Mouse (Mus musculus): ENCODE measurements around the gene 9530077C05Rik. TPM values are rescaled to one million over a fixed set of nuclear protein-coding genes. Genes with fewer than 3 reads are reported as not detected.

9530077C05Rik gene
- 2.0 and 3.1 TPM in 2 replicates for polyA plus RNA-seq (2015; fragmentation: Nextera tagmentation; extraction: Ambion mirVana)

DNA sequence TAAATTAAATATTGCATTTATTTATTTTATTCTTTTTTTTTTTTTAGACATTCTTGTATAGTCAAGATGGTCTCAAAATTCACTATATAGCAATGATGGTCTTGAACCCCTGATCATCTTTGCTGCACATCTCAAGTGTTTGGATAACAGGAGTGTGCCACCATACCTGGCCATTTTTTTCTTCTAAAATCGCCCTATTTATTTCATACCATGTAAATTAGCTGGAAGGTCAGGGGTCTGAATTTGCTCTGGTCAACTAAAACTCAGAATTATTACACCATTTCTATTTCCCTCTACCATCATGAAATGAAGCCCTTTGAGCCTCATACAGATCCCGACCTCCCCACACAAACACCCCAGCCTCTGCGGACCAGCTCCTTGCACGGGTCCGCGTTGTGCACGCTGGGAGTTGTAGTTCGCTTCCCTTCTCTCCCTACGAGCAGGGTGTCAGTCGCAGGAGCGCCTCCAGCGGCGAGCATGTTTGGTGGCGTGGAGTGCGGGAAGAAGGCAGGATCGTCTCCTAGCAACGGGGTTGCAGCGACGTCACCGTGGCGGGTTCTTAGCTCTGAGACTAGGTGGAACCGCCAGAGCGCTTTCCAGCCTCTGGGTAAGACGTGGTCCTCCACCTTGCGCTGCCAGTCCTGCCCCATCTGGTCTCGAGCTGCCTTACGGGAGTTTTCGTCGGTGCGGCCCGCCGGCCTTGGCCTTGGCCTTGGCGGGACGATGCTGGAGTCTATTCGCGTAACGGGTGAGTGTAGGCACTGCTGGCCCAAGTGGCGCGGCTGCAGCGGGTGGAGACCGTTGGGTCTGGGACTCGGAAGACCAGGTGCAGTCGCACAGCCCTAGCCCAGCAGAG lies at the start of gene 9530077C05Rik:
Gene 9530077C05Rik (plus strand): TSS at position 512 of the 856 bp plus-strand sequence.
- no peaks in the 10 kb centered on the region for H3K27me3 ChIP-seq
- H3K27ac ChIP-seq, result no peak within 1 kb of the TSS
- H3K4me2 ChIP-seq, result peak within 1 kb of the TSS; percentile 85
- peak; percentile 96 for ATAC-seq (replicated peaks; ENCODE audit: insufficient number of reproducible peaks, insufficient read depth, low FRiP score, low read depth)
- H3K4me3 ChIP-seq, result peak within 1 kb of the TSS; percentile 57
- under 1% methylated on average over 43 of the region's 43 CpGs for WGBS
- no peaks in the 10 kb centered on the region for H3K9me3 ChIP-seq (replicated peaks)
- H3K36me3 ChIP-seq, result no peaks in the 10 kb centered on the region
- H3K9ac ChIP-seq, result peak within 1 kb of the TSS; percentile 53
- peaks cover 2% of the 10 kb centered on the region; the same call in 1 of the 2 replicates for H3K4me1 ChIP-seq (replicated peaks)

DNA sequence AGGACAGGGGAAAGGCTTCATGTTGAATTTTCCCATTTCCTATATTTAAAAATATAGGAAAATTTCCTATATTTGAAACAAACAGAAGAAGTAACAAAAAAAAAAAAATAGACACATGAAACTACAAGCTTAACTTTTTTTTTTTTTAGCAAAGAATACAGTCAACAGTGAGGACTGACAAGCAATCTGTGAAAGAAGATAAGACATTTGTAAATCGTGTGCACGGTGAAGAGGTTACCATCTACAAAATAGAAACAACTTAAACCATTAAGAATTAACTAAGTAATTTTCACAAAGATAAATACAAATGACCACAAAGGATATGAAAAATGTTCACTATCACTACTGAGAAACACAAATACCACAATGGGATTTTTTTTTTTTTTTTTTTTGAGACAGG lies 45.1 kb upstream of the 9530077C05Rik start:
- H3K4me2 ChIP-seq, result no peak overlapping the region
- no peak overlapping the region for H3K27ac ChIP-seq
- no peaks in the 10 kb centered on the region for H3K4me1 ChIP-seq (replicated peaks)
- peaks cover 77% of the 10 kb centered on the region for H3K36me3 ChIP-seq
- H3K9ac ChIP-seq, result no peak overlapping the region
- ATAC-seq (replicated peaks; ENCODE audit: insufficient number of reproducible peaks, insufficient read depth, low FRiP score, low read depth), result no peak
- WGBS, result 81% methylated on average over 2 of the region's 2 CpGs
- H3K4me3 ChIP-seq, result no peak overlapping the region
- H3K27me3 ChIP-seq, result no peaks in the 10 kb centered on the region
- H3K9me3 ChIP-seq (replicated peaks), result no peaks in the 10 kb centered on the region

DNA sequence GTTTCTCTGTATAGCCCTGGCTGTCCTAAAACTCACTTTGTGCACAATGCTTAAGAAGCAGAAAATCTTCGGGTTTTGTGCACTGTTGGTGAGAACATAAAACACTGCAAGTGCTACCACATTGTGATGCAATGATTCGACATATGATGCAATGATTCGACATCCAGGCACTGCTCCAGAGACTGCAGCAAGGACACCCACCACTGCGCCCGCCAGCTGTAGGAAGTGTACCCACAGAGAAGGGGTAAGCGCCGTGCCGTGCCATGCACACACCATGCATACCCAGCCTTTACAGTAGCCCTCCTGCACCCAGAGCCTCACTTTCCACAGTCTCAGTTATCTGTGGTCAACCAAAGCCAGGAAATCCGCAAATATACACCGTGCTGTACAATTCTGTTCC lies 44.7 kb upstream of the 9530077C05Rik start:
- peaks cover 77% of the 10 kb centered on the region for H3K36me3 ChIP-seq
- WGBS, result 92% methylated on average over 10 of the region's 10 CpGs

GRCm38 (mm10) chr9:22368030-22368429 lies 43.3 kb upstream of the 9530077C05Rik start:
- H3K36me3 ChIP-seq, result peaks cover 79% of the 10 kb centered on the region

More for the DNA sequence above, 44.7 kb upstream of the 9530077C05Rik start:
- Histone ChIP-seq H3K9ac (no peak overlapping the region), H3K4me2 (no peak overlapping the region), H3K4me3 (no peak overlapping the region), H3K27me3 (no peaks in the 10 kb centered on the region), H3K9me3 (replicated peaks) (no peaks in the 10 kb centered on the region), H3K4me1 (replicated peaks) (no peaks in the 10 kb centered on the region), H3K27ac (no peak overlapping the region)
- ATAC-seq (replicated peaks; ENCODE audit: insufficient number of reproducible peaks, insufficient read depth, low FRiP score, low read depth), result no peak

GRCm38 (mm10) chr9:22372760-22373159 lies 38.6 kb upstream of the 9530077C05Rik start:
- Histone ChIP-seq H3K4me2 (no peak overlapping the region), H3K27ac (no peak overlapping the region), H3K27me3 (no peaks in the 10 kb centered on the region), H3K9me3 (replicated peaks) (no peaks in the 10 kb centered on the region), H3K36me3 (peaks cover 78% of the 10 kb centered on the region), H3K9ac (no peak overlapping the region), H3K4me1 (replicated peaks) (no peaks in the 10 kb centered on the region), H3K4me3 (no peak overlapping the region)
- no peak for ATAC-seq (replicated peaks; ENCODE audit: insufficient number of reproducible peaks, insufficient read depth, low FRiP score, low read depth)
- 97% methylated on average over 4 of the region's 4 CpGs for WGBS

More at GRCm38 (mm10) chr9:22368030-22368429, 43.3 kb upstream of the 9530077C05Rik start:
- Histone ChIP-seq H3K9ac (no peak overlapping the region), H3K4me3 (no peak overlapping the region), H3K9me3 (replicated peaks) (no peaks in the 10 kb centered on the region), H3K27me3 (no peaks in the 10 kb centered on the region), H3K4me1 (replicated peaks) (no peaks in the 10 kb centered on the region), H3K27ac (no peak overlapping the region), H3K4me2 (no peak overlapping the region)
- WGBS, result 73% methylated on average over 6 of the region's 6 CpGs
- no peak for ATAC-seq (replicated peaks; ENCODE audit: insufficient number of reproducible peaks, insufficient read depth, low FRiP score, low read depth)

GRCm38 (mm10) chr9:22376086-22376485 lies 35.2 kb upstream of the 9530077C05Rik start:
- H3K9me3 ChIP-seq (replicated peaks), result no peaks in the 10 kb centered on the region
- ATAC-seq (replicated peaks; ENCODE audit: insufficient number of reproducible peaks, insufficient read depth, low FRiP score, low read depth), result no peak
- no peak overlapping the region for H3K27ac ChIP-seq
- H3K4me1 ChIP-seq (replicated peaks), result no peaks in the 10 kb centered on the region
- H3K27me3 ChIP-seq, result no peaks in the 10 kb centered on the region
- 86% methylated on average over 5 of the region's 5 CpGs for WGBS
- no peak overlapping the region for H3K4me3 ChIP-seq
- no peak overlapping the region for H3K4me2 ChIP-seq
- H3K9ac ChIP-seq, result no peak overlapping the region
- H3K36me3 ChIP-seq, result peaks cover 80% of the 10 kb centered on the region

- ATAC-seq (replicated peaks; ENCODE audit: insufficient number of reproducible peaks, insufficient read depth, low FRiP score, low read depth), result no peak
- H3K27ac ChIP-seq, result no peak overlapping the region
- WGBS, result 60% methylated on average over 2 of the region's 2 CpGs
These were observed 25.4 kb upstream of the 9530077C05Rik start for GRCm38 (mm10) chr9:22385890-22386289.

DNA sequence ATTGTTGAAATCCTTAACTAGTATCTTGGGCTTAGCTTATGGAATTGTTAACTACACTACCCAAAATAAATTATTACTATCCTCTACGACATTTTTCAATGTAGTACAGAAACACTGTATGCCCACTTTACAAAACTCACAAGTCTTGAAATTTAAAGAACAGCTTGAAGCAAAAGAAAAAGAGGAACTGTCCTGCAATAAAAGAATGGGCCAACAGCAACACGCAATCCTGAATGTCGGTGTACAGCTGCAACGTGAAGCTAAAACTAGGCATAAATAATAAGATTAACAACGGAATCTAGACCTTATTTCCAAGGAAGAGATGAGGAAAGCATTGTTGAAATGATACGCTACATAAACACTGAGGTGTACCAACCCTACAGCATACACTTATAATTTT lies 23.4 kb upstream of the 9530077C05Rik start:
- Histone ChIP-seq H3K4me1 (replicated peaks) (peaks cover 15% of the 10 kb centered on the region), H3K4me2 (peak overlapping the region; percentile 82), H3K27me3 (no peaks in the 10 kb centered on the region), H3K9ac (peak overlapping the region; percentile 81), H3K9me3 (replicated peaks) (no peaks in the 10 kb centered on the region), H3K4me3 (peak overlapping the region; percentile 92), H3K27ac (peak overlapping the region; percentile 91), H3K36me3 (no peaks in the 10 kb centered on the region)
- 11% methylated on average over 6 of the region's 6 CpGs for WGBS
- ATAC-seq (replicated peaks; ENCODE audit: insufficient number of reproducible peaks, insufficient read depth, low FRiP score, low read depth), result no peak

More at GRCm38 (mm10) chr9:22385890-22386289, 25.4 kb upstream of the 9530077C05Rik start:
- Histone ChIP-seq H3K9ac (no peak overlapping the region), H3K4me2 (peak overlapping the region; percentile 55; the same call in 1 of the 2 replicates), H3K4me1 (replicated peaks) (peaks cover 15% of the 10 kb centered on the region), H3K4me3 (no peak overlapping the region), H3K27me3 (no peaks in the 10 kb centered on the region), H3K36me3 (peaks cover 12% of the 10 kb centered on the region), H3K9me3 (replicated peaks) (no peaks in the 10 kb centered on the region)

- Histone ChIP-seq H3K27ac (peak overlapping the region; percentile 91), H3K9me3 (replicated peaks) (no peaks in the 10 kb centered on the region), H3K4me3 (peak overlapping the region; percentile 92), H3K4me2 (peak overlapping the region; percentile 82), H3K9ac (peak overlapping the region; percentile 81), H3K4me1 (replicated peaks) (peaks cover 15% of the 10 kb centered on the region), H3K36me3 (no peaks in the 10 kb centered on the region), H3K27me3 (no peaks in the 10 kb centered on the region)
- ATAC-seq (replicated peaks; ENCODE audit: insufficient number of reproducible peaks, insufficient read depth, low FRiP score, low read depth), result peak; percentile 66
- under 1% methylated on average over 41 of the region's 41 CpGs for WGBS
These were observed 22.8 kb upstream of the 9530077C05Rik start for GRCm38 (mm10) chr9:22388401-22388980.

GRCm38 (mm10) chr9:22389021-22389476 lies 22.3 kb upstream of the 9530077C05Rik start, which contains the start of gene Anln:
TSS of gene Anln (minus strand) at chr9:22389188.
- ATAC-seq (replicated peaks; ENCODE audit: insufficient number of reproducible peaks, insufficient read depth, low FRiP score, low read depth), result peak; percentile 93
- Histone ChIP-seq H3K4me3 (peak within 1 kb of the TSS; percentile 92), H3K9me3 (replicated peaks) (no peaks in the 10 kb centered on the region), H3K27me3 (no peaks in the 10 kb centered on the region), H3K4me1 (replicated peaks) (peaks cover 15% of the 10 kb centered on the region), H3K4me2 (peak within 1 kb of the TSS; percentile 82), H3K36me3 (no peaks in the 10 kb centered on the region), H3K9ac (peak within 1 kb of the TSS; percentile 81), H3K27ac (peak within 1 kb of the TSS; percentile 91)
- WGBS, result under 1% methylated on average over 43 of the region's 44 CpGs

- ATAC-seq (replicated peaks; ENCODE audit: insufficient number of reproducible peaks, insufficient read depth, low FRiP score, low read depth), result no peak
- no peaks in the 10 kb centered on the region for H3K27me3 ChIP-seq
- H3K4me1 ChIP-seq (replicated peaks), result peaks cover 15% of the 10 kb centered on the region
- peak overlapping the region; percentile 92 for H3K4me3 ChIP-seq
- H3K36me3 ChIP-seq, result no peaks in the 10 kb centered on the region
- H3K4me2 ChIP-seq, result peak overlapping the region; percentile 82
- H3K9ac ChIP-seq, result peak overlapping the region; percentile 81
- 63% methylated on average over 6 of the region's 6 CpGs for WGBS
- peak overlapping the region; percentile 91 for H3K27ac ChIP-seq
- H3K9me3 ChIP-seq (replicated peaks), result no peaks in the 10 kb centered on the region
These were observed 21.5 kb upstream of the 9530077C05Rik start for GRCm38 (mm10) chr9:22389736-22390245.

Measured in heart, embryonic 15.5 days (tissue).